Comparison of ENCODE assay signal across 8 mouse cellular contexts in genomic region chr14:60771057-60771456, GRCm38 (mm10). TPM values are rescaled to one million over a fixed set of nuclear protein-coding genes. Genes with fewer than 3 reads are reported as not detected.
A peak's percentile ranks its signal among the peaks of the same experiment; 100 is the strongest.
DNase-seq lines count a peak whose midpoint lies in the region; ATAC-seq lines count a peak whose summit lies in the region.

No protein-coding gene starts in this region.

- peak; percentile 59 for DNase-seq in ZHBTc4 (ENCODE audit: low read depth, low spot score)
- peak; percentile 54 to 79 for DNase-seq in cerebellum, postnatal 4 days (ENCODE audit: low spot score in 2 of 2)
- peak; percentile 64 for DNase-seq in gastrocnemius, adult 18-20 months (ENCODE audit: low spot score)
- DNase-seq in induced T-regulatory cell, adult 2 months (ENCODE audit: low read depth), result peak; percentile 90
- peak; percentile 37 to 77 for DNase-seq in left cerebral cortex, adult 8-10 months (ENCODE audit: low spot score in 2 of 2)
- DNase-seq in right cerebral cortex, postnatal 10 days (ENCODE audit: low spot score in 2 of 2), result peak; percentile 75 to 82
- peak; percentile 58 for DNase-seq in yolk sac, embryonic 10.5 days (ENCODE audit: low spot score)

- peak; percentile 96 for ATAC-seq in megakaryocyte, adult 5-6 weeks (ENCODE audit: poor library complexity, severe bottlenecking)

RNA-seq across cellular contexts. Expression of gene C1qtnf9, which starts 3.1 kb away (rescaled TPM):
- total RNA-seq in gastrocnemius, adult 18-20 months (2021), result 10 to 100 TPM; 15.1 to 15.7 TPM
- under 1 TPM in 3 of 4 experiments, not detected in 1; 0.19 to 0.37 (median 0.34) TPM for total RNA-seq in left cerebral cortex, adult 8-10 months (2022)
- not detected in 2 replicates for total RNA-seq in megakaryocyte, adult 5-6 weeks (2015)
- not detected in 2 replicates for total RNA-seq in megakaryocyte, adult 5-6 weeks (2017)

RNA-seq across cellular contexts. Expression of gene Mipep, which starts 13.3 kb away (rescaled TPM):
- 10 to 100 TPM; 35.0 to 36.0 TPM for total RNA-seq in gastrocnemius, adult 18-20 months (2021)
- total RNA-seq in left cerebral cortex, adult 8-10 months (2022), result 10 to 100 TPM; 25.3 to 27.7 (median 26.0) TPM
- total RNA-seq in megakaryocyte, adult 5-6 weeks (2015), result 6.1 and 7.5 TPM in 2 replicates
- total RNA-seq in megakaryocyte, adult 5-6 weeks (2017), result 11.4 and 12.0 TPM in 2 replicates

Comparison
In these comparisons a context has a peak if more than half of its experiments do, and no peak if none do; other contexts are left out.
1. Peak in every context shown above with its lines: DNase-seq and ATAC-seq.
2. RNA of gene C1qtnf9, which starts 3.1 kb away (total RNA-seq): 15.1 to 15.7 TPM in gastrocnemius, adult 18-20 months; 0.19 to 0.37 TPM in left cerebral cortex, adult 8-10 months and not detected in megakaryocyte, adult 5-6 weeks; every median in the first group is over 10 times any median in the second.